Mouse (Mus musculus) liver, adult 10 weeks (tissue): ENCODE results near the gene Mettl7a1. TPM values are rescaled to one million over a fixed set of nuclear protein-coding genes. Genes with fewer than 3 reads are reported as not detected.

ENCODE experiments used
- polyA plus RNA-seq: library from polyadenylated mRNA; stranded (reverse); fragments of 350-450 nt; fragmentation: Illumina TruSeq; extraction: RNeasy Lipid Tissue Mini Kit (QIAGEN cat#74804); gene quantifications from one replicate; pipeline ENCODE4 v1.2.3, GENCODE M21; 2014; ENCODE audit warnings: low read depth, low replicate concordance

The Mettl7a1 gene
- polyA plus RNA-seq, result 315 TPM

DNA sequence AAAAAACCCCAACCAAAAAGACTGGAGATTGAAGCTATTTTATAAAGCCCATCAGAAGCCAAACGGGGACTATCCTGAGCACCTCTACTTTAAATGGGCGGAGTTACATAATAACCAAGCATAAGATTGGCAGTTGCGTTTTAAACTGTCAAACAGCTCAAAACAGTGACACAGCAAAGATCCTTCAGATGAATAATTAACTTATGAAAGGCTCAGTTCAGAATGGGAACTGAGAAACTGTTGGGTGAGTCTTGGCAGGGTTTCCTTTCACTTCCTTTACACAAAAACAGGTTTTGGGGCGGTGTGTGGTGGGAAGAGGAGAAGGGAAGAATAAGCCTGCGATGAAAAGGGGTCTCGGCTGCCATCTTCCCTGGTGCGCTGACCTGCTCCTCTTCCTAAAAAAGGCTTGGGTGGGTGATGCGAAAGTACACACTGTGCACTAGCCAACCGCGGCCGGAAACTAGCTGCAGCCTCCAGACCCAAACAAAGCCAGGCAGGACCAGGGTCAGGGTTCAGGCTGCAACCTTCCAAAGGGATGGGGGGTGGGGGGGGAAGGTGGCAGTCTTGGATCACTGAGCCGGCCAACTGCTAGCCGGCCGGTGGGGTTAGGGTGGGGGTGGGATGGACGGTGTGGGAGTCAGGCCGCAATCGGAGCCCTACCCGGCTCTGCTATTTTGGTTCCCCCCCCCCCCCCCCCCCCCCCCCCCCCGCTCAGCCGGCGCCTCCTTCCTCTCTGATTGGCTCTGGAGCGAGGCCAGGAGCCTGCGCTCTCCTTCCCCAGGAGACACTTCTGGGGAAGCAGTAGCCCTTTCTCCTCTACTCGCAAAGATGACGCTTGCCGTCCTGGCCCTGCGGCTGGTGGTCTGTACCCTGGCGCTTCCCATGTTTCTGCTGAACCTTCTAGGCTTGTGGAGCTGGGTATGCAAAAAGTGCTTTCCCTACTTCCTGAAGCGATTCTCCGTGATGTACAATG lies at the start of gene Mettl7a1:
Gene Mettl7a1 (plus strand): TSS at position 122 of the 973 bp plus-strand sequence.

DNA sequence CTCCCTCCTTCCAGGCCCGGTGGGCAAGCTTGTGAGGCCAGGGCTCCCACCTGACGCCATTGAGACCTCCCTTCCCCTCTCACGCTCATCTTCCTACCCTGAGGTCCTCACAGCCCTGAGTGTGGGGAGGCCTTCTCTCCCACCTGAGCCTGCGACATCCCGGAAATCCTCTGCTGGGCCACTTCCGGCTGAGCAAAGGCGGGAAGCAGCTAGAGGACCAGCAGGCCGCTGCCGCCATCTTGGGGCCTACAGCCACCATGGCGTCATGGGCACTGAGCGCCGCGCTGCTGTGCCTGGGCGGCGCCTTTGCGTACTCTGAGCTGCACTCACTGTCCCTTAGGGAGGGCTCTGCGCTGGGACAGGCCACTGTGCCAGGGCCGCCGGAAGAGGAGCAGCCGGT lies 23.3 kb upstream of the Mettl7a1 start, which contains the start of gene Tmprss12:
Gene Tmprss12 (plus strand): TSS at position 212 of the 400 bp plus-strand sequence.

DNA sequence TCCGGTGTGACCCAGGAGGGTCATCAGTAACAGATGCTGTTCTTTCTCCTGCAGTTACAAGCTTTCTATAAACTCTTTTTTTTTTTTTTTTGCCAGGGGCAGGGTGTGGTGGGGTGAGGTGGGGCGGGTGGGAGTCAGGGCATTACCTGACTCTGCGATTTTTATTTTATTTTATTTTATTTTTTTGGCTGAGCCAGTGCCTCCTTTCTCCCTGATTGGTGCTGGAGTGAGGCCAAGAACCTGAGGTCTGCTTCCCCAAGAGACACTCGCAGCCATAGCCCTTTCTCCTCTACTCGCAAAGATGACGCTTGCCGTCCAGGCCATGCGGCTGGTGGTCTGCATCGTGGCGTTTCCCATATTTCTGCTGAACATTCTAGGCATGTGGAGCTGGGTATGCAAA lies 30.7 kb downstream of the Mettl7a1 start, which contains the start of gene Mettl7a3:
Gene Mettl7a3 (plus strand): TSS at position 301 of the 400 bp plus-strand sequence.

DNA sequence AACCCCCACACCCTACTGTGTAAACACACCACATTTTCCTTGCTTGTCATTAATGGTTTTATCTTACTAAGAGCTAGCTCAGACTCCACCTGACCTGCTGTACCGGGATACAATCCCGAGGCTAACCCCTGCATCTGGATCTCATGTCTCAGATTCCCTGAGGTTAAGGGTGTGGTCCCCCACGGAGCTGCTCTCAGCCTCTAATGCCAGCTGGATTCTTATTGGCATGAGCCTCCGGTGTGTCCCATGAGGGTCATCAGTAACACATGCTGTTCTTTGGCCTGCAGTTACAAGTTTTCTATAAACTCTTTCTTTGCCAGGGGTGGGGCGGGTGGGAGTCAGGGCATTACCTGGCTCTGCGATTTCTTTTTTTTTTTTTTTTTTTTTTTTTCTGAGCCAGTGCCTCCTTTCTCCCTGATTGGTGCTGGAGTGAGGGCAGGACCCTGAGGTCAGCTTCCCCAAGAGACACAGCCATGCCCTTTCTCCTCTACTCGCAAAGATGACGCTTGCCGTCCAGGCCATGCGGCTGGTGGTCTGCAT lies 48.8 kb downstream of the Mettl7a1 start, which contains the start of the genes Methig1 and Mettl7a2:
Gene Methig1 (plus strand): TSS at position 439 of the 540 bp plus-strand sequence.
Gene Mettl7a2 (plus strand): TSS at position 490 of the 540 bp plus-strand sequence.

DNA sequence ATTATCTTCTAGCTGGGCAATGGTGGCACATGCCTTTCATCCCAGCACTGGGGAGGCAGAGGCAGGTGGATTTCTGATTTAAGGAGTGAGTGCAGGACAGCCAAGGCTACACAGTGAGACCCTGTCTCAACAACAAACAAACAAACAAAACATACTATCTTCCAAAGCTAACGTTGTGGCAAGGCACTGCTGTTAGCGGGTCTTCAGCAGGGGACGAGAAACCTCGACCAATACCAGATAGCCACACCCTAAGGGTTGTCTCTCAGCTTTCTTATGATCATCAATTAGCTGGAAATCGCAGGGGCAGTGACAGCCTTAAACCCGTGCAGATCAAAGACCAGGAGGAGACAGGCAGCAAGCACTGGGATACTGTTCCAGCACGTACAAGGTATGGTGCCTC lies 60.3 kb downstream of the Mettl7a1 start, which contains the start of gene Higd1c:
Gene Higd1c (plus strand): TSS at position 301 of the 400 bp plus-strand sequence.

Other genes starting within 250 kb of the Mettl7a1 start
- 42.1 TPM for gene Atf1, start 76.3 kb upstream of the Mettl7a1 start, polyA plus RNA-seq
- not detected for gene Tmprss12, start 23.3 kb upstream of the Mettl7a1 start, polyA plus RNA-seq
- gene Mettl7a3, start 30.8 kb downstream of the Mettl7a1 start, polyA plus RNA-seq, result not detected
- not detected for gene Methig1, start 49.0 kb downstream of the Mettl7a1 start, polyA plus RNA-seq
- not detected for gene Mettl7a2, start 49.1 kb downstream of the Mettl7a1 start, polyA plus RNA-seq
- gene Higd1c, start 60.4 kb downstream of the Mettl7a1 start, polyA plus RNA-seq, result not detected
- gene Gm5475, start 118.0 kb downstream of the Mettl7a1 start, polyA plus RNA-seq, result not detected
- 9.6 TPM for gene Slc11a2, start 120.9 kb downstream of the Mettl7a1 start, polyA plus RNA-seq
- gene Letmd1, start 164.9 kb downstream of the Mettl7a1 start, polyA plus RNA-seq, result 15.5 TPM
- 0.82 TPM for gene Csrnp2, start 191.3 kb downstream of the Mettl7a1 start, polyA plus RNA-seq
- 3.7 TPM for gene Tfcp2, start 247.9 kb downstream of the Mettl7a1 start, polyA plus RNA-seq